Mouse (Mus musculus): ENCODE measurements around the gene Bcar3.
A peak's percentile ranks its signal among the peaks of the same experiment; 100 is the strongest.
"Not testable (repeated sequence)": the region's sequence is repeated elsewhere in the genome, so short reads cannot be mapped to it uniquely, and the experiment has no call there.

The Bcar3 gene

DNA sequence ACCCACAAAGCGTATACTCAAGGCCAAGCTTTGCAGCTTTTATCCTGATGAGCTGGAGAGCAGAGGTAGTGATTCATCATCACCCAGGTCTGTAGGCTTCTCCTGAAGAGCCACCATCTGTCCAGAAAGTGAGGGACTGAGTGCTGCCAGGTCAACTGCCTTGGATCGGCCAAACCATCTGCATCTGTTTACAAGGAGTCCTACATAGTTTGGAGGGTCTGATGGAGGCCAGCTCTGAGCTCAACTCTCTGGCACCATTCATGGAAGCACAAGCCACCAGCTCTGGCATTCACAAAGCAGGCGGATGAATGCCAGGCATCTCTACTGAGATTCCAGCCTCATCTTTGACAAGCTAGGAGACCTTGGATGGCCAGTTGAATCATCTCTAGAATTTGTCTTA is 87.7 kb downstream of the Bcar3 start:
- DNase-seq (ENCODE audit: low spot score in 2 of 2): no peak

DNA sequence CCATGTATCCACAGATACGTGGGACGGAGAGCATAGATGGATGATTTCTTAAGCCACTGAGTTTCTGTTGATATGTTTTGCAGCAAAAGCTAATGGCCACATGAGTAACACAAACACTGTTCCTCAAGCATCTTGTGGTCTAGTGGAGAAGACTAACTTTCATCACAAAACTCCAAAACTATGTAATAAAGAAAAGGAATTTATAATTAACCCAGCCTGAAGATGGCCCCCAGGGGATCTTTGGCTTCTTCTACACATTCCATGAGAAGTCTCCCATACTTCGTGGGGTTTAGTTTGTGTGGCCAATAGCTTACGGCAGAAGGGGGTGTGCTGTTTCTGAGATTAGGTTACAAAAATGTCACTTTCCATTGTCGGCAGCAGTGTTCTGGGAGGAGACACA is 92.5 kb downstream of the Bcar3 start:
- no peak for DNase-seq (ENCODE audit: low spot score in 2 of 2)

DNA sequence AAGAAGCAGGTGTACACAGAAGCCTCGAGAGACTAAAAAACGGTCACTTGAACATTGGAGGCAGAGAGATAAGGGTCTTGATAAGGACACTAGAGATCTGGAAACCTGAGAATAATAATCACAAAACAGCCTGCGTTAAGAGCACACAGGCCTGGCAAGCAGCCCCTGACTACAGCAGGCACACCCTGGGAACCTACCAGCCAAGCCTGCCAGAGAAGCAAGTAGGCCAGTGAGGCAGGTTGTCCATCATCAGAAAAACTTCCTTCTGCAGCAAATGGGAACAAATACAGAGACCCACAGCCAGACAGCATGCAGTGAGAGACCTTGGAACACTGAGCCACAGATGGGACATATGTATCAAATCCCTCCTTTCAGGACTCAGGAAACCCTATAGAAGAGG is 93.8 kb downstream of the Bcar3 start:
- no peak for DNase-seq (ENCODE audit: low spot score in 2 of 2)

DNA sequence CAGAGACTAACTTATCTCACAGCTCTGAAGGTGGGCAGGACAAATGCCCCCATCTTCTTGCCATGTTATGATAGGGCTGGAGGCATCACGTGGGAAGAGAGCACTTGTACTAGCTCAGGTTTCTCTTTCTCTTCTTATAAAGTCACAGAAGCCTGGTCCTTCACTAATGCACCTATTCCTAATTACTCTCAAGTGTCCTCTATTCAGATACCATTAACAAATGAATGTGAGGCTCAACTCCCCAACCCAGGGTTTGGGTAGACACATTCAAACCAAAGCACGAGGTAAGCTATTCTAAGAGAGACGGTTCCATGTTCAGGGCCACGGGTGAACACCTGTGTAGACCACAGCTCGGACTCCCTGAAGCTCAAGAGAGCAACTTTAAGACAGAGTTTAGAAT is 96.0 kb downstream of the Bcar3 start:
- no peak for DNase-seq (ENCODE audit: low spot score in 2 of 2)

DNA sequence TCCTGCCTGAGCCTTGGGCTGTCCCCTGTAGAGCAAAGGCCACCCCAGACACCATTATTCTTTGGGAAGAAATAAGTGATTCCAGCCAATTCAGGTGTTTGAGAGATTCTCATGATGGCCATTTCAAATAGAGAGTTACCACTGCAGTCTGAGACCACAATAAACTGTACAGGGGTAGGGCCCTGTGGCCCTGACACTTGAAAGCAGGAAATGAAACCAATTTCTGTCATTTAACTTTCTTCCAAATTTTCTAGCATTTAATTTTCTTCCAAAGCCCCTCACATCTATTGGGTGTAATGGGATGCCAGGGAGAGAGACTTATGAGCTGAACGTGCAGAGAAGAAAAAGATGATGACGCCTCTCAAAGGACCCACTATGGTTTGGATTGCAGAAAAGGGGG is 97.2 kb downstream of the Bcar3 start:
- no peak for DNase-seq (ENCODE audit: low spot score in 2 of 2)

DNA sequence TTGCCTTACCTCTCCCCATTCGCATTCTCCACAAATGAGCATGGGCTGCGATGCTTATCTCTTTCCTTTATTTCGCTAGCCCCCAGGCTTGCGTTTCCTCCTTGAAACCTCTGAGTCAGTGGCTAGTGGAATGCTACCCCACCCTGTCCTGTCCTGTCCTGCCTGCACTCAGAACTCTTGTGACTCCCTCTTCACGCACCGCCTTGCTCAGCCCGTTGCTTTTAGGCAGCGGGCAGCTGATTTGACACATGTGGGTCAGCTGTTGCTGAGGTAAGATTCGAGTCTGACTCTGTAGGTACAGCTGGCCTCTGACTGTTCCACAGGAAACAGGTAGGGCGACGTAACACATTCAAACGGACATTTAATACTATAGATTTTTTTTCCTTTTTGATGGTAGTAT is 97.9 kb downstream of the Bcar3 start:
- no peak for DNase-seq (ENCODE audit: low spot score in 2 of 2)

DNA sequence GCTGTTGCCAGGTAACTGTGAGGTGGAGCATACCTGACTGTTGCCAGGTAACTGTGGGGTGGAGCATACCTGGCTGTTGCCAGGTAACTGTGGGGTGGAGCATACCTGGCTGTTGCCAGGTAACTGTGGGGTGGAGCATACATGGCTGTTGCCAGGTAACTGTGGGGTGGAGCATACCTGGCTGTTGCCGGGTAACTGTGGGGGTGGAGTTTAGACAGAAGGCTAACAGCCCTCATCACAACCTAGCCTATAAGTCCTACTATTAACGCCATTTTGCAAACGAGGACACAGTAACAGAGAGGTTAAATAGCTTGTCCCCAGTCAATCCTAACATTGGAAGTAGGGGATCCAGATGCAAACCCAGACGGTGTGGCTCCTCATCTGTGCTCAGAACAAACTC is 99.5 kb downstream of the Bcar3 start:
- DNase-seq (ENCODE audit: low spot score in 2 of 2): not testable (repeated sequence)

DNA sequence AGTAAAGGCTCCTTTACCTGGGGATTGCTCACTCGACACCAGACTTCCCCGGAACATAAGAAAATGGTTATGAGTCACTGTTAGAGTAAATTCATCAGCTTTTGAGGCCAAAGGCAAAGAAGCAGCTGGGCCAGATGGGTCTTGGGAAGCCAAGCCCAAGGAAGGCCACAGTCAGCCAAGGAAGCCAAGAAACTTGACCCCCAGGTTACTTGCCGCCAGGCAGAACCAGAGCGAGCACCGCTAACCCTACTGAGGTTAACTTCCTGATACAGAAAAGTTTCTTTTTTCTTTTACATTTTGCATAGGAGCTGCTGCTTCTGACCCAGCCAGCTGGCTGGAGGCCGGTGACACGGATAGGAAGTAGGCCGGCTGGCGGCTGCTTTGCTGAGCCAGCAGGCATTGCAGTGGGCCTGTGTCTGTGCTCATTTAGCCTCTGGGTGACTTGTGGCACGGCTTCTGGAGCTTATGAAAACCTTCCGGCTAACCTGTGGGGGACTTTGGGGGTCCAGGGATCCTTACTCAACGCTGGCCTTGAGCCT is 100.0 kb downstream of the Bcar3 start:
- DNase-seq (ENCODE audit: low spot score in 2 of 2): peak in 1 of 2 experiments; percentile 54

DNA sequence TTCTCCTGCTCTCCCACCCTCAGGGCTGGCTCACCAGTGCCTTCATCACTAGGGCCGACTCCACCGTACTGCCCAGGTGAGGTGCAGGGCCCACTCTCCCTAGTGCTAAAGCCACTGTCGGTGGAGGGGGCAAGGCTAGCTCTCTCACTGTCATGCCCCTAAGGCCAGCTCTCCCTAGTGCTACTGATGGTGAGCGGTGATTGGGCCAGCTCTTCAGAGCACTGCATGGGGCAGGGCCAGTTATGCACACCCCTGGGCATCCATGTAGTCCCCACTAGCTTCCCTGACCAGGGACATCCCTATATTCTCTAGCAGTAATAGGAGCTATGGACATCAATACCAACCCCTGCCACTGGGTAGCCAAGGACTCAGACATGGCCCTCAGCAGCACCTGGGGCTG is 103.0 kb downstream of the Bcar3 start:
- DNase-seq (ENCODE audit: low spot score in 2 of 2): no peak

DNA sequence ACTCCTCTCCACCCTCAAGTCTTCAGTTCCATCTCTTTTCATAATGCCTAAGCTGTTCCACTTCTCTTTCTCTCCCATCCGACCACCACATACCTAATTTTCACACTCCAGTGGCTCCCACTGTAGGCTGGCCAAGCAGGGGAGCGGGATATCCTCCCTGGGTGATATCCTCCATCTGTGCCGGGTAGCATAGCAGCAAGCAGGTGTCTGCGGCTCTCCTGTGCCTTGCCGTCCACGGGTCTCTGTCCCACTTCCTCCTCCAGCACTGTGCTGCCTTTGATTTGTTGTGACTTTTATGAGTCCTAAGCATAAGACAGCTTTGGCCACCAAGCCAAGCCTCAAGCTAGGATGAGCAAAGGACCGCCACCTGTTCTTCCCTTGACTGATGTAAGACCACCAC is 103.5 kb downstream of the Bcar3 start:
- no peak for DNase-seq (ENCODE audit: low spot score in 2 of 2)

DNA sequence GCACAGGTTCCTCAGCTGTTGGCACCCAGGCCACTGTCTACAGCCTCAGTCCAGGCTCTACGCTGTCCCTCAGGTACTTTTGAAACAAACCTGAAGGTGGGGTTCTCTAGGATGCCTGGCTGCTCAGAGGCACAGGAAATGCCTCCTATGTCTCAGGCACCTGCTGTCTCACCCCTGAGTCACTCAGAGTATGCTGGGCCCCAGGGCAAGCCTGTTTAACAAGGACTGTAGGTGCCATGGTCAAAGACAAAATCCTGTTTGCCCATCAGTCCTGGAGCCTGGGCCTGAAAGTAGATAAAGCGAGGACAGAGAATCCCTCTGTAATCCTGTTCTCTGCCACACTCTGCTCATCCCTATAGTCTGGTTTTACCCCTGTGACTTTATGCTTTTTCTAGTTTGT is 107.1 kb downstream of the Bcar3 start:
- no peak for DNase-seq (ENCODE audit: low spot score in 2 of 2)

DNA sequence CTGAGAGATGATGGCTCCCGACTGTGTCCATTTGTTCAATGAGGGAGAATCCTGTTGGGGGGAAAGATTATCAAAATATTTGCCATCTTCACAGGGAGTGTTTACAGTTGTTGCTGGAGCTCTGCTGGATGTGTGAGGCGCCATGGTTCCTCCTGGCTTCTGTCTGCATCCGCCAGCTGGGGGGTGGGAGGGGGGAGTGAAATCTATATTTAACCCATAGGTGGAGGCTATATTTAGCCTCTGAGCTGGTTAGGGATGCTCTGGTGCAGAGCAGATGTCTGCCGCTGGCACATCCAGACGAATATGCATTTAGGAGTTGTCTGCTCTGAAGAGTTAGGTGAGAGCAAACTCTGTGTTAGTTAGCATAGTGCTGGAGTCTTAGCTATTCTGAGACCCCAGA is 108.2 kb downstream of the Bcar3 start:
- DNase-seq (ENCODE audit: low spot score in 2 of 2): no peak

DNA sequence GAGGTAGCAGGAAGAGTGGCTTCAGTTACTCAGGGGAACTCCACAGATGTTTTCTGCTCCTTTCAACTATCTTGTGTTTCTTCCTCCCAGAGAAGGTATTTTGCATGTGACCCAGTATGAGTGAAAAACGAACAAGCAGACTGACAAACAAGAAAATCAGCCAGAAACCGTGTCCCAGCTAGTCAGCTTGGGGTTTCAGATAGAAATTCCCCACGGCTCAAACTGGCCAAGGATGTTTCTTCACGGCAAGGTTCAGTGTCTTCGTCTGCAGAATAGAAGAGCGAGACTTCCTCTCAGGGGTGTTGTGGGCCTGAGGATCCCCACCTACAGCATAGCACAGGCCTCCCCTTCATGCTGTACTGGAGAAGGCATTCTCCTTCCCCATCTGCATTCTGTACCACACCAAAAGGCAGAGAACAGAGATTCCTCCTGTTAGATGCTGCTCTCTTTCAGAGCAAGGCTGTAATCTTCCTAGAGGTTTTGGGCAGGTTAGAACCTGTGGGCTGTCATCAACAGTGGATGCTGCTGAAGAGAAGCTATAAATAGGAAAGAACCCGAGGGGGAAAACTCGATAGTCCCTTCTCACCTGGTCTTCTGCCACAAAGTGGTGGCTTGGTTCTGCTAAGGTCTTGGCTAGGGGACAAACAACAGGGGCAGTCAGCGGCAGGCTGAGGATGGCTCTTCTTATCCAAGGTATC is 110.1 kb downstream of the Bcar3 start:
- peak in 1 of 2 experiments; percentile 51 for DNase-seq (ENCODE audit: low spot score in 2 of 2)

DNA sequence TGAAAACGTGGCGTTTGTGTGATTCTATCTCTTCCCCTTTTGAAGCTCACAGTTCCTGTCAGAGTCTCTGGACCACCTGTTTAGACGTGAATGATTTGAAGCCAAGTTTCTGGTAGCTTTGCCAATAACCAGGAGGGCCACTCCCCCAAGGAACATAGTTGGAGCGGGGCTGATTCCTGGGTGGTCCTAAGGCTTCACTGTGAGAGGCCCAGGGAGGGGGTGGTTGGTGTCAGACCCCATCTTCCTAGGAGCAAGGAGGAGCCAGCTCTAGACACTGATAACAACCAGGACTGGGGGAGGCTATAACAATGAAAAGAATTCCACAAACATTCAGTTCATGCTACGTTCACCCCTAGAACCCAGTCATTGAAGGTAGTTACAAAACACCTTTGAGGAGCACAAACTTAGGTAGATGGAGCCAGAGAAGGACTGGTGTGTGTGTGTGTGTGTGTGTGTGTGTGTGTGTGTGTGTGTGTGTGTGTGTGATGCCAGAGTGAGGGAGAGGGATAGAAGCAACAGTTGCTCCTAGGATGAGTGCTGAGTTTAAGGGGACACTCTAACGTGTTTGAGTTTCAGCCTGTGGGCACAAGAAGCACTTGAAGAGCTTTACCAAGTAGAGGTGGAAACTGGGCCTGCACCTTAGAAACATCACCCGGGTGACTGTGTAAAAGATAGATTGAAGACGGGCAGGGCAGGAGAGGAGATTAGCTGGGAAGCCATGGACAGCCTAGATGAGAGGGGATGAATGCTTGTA is 111.4 kb downstream of the Bcar3 start:
- no peak for DNase-seq (ENCODE audit: low spot score in 2 of 2)

DNA sequence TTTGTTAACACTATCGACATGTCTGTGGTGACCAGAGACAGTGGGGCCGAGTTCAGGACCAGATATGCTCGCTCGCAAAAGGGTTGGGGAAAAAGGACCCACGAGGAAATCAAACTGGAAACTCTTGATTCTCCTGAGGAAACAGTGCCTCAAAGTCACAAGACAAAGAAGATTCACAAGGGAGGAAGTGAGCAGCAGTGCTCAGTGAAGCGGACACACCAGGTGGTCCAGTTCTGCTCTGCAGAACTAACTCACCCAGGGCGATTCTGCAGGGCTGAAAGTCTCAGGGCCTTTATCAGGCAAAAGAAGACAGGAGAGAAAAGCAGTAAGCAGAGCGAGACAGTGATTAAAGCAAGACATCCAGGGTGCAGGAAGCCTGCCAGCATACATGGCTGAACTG is 112.5 kb downstream of the Bcar3 start:
- peak in 1 of 2 experiments; percentile 61 for DNase-seq (ENCODE audit: low spot score in 2 of 2)

DNA sequence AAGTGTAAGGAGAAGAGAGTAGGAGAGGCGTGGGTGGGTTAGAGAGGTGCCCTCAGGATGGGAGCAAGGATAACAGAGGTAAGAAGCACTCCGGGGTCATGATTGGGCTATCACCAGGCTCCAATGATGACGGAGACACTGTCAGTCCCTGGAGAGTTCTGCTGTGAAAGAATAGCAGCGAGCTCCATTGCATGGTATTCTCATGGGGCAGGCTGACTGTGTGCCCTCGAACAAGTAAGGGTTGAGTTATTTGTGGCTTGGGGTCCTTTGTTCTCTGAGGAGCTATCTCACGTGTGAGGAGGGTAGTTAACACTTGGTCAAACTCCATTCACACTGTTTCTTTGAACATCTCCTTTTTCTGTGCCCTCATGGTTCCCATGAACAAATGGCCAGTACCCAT is 113.8 kb downstream of the Bcar3 start:
- DNase-seq (ENCODE audit: low spot score in 2 of 2): no peak

DNA sequence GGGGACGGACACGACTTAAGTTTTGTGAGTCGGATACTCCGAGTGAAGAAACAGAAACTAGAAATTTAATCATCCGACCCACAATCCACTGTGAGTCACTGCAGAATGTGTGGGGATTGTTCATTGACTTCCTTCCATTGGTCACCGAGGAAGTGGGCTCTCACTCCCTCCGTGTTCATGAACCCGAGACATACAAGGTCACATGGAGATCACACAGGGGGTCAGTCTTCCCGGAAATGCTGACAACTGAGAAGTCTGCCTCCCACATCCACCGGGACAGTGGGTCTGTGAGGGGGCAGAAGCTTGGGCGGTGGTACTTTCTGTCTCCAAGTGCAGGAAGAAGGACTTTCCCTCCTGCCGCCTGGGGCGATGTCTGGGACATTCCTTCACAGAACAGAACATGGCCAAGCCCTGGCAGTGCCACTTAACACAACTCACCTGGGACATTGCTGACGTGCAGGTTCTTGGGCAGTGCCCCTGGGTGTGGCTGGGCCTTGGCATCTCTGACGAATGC is 114.9 kb downstream of the Bcar3 start:
- DNase-seq (ENCODE audit: low spot score in 2 of 2): no peak

DNA sequence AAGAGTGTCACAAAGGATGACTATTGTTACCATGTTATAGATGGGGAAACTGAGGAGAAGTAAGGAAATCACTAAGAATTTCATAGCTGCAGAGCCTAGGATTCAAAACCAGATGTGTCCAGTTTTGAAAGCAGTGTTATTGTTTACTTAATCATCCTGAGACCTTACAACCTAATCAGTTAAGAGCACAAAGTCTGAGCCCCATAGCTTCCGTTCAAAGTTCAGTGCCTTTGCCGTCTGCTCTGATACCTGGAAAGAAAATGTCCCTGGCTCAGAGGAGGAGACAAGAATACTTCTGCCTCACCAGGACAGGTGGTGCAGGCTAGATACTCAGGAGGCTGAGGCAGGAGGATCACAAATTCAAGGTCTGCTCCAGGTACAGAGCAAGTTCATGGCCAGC is 117.7 kb downstream of the Bcar3 start:
- no peak for DNase-seq (ENCODE audit: low spot score in 2 of 2)

DNA sequence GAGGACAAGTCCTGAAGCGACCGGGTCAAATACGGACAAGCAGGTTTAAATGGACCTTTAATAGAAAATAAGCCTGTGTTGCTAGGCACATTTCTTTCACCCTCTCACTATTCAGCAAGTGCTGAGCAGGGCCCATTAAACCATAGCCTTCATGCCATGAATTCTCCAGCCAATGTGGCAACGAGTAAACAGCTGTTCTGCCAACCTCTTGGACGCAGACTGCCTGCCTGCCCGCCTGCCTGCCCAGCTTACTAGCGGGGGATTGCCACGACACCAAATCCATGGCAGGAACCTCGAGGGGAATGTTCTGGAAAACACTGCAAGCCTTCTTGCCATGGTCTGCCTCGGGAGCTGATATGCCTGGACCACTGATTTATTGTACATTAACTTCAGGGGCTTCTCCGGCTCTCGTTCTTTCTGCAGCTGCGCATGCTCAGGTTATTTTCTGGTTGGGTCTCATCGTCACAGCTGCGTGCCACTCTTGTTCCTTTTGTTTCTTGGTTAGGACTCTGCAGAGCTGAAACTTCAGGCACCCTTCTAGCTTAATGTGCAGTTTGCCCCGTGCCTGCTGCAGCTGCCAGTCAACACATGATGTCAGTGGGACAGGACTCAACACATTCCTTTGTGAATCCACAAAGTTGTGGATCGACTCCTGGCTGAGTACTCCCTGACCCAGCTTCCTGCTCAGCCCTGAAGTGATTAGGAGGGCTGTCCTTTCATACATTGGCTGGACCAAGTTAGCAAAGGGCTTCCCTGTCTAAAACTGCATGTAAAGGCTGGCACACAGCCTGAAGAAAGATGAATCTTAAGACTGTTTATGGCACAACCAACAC is 120.0 kb downstream of the Bcar3 start:
- DNase-seq (ENCODE audit: low spot score in 2 of 2): no peak

DNA sequence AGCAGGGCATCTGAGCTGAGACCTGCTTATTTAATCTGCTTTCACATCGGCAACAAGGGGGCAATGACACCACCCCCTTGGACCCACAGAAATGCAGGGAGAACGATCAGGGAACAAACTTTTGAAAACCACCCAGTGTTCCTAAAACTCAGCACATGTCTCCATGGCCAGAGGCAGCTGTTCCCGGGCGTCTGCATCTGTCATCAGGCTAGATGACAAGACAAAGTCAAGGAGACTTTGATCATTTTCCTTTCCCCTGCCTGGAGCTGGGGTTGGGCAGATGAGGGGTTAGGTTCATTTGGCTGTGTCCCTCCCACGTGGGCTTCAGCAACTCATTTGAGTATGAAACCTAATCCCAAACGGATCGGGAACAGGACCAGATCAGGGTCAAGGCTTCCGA is 120.9 kb downstream of the Bcar3 start:
- DNase-seq (ENCODE audit: low spot score in 2 of 2): no peak

DNA sequence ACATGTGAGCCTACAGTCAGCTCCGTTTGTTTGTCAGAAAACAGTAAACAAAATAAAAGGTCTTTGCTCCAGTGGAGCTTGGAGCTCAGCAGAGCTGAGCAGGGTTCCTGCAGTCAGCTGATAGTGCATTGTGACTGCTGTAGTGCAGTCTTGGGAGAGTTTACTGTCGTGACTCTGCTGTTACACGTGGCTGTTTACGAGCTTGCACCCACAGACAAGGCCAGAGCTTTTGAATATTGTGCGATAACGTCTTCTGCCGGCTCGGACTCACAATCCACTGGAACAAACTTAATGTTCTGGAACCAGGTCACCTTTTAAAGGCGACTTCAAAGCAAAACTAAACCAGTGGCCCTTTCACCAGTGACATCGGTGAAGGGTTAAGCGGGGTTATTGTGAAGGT is 123.5 kb downstream of the Bcar3 start:
- no peak for DNase-seq (ENCODE audit: low spot score in 2 of 2)

DNA sequence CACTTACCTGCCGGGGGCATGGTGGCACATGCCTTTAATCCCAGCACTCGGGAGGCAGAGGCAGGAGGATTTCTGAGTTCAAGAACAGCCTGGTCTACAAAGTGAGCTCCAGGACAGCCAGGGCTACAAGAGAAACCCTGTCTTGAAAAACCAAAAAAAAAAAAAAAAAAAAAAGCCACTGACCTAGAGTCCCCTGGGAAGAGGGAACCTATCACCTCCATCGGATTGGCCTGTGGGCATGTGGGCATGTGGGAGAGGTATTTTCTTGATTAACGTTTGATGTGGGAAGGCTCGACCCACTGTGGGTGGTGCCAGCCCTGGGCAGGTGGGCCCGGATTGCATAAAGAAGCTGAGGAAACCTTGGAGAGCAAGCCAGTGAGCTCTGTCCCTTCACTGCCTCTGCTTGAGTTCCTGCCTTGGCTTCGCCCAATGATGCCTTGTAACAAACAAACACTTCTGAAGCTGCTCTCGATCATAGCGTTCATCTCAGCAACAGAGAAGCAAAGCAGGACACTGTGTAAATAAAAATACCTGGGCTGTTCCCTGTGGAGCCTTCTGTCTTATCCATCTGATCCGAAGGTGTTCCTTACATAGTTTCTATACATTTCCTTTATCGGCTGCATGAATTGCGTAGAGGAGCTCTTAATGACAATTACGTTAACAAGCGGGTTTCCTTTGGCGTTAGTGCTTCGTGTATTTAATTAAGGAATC is 124.8 kb downstream of the Bcar3 start:
- DNase-seq (ENCODE audit: low spot score in 2 of 2): no peak
